Mouse (Mus musculus) lung, postnatal 25 days (tissue): ENCODE data around the gene Gm10490.
A peak's percentile ranks its signal among the peaks of the same experiment; 100 is the strongest.

Experiments used
- DNase-seq: peaks from one replicate; pipeline ENCODE4 v3.0.0; 2022; ENCODE audit warnings: low spot score

Gm10490 gene

GRCm38 (mm10) chrX:7927116-7927515 lies 17.8 kb downstream of the Gm10490 start:
- DNase-seq, result no peak

- DNase-seq, result no peak
Measured at GRCm38 (mm10) chrX:7928270-7928790, 19.0 kb downstream of the Gm10490 start, which contains the start of gene Eras. Eras (minus strand) TSS chrX:7928607.

- DNase-seq, result no peak
Measured at GRCm38 (mm10) chrX:7936874-7937273, 27.5 kb downstream of the Gm10490 start.

GRCm38 (mm10) chrX:7937667-7938066 lies 28.3 kb downstream of the Gm10490 start:
- no peak for DNase-seq

GRCm38 (mm10) chrX:7945618-7946017 lies 36.3 kb downstream of the Gm10490 start:
- no peak for DNase-seq

- no peak for DNase-seq
Measured at GRCm38 (mm10) chrX:7947108-7947899, 38.0 kb downstream of the Gm10490 start, which contains the start of gene Hdac6. Hdac6 (minus strand) TSS chrX:7947889.

- DNase-seq, result peak; percentile 96
Measured at GRCm38 (mm10) chrX:7947900-7948492, 38.7 kb downstream of the Gm10490 start.

- DNase-seq, result no peak
Measured at GRCm38 (mm10) chrX:7950091-7950490, 40.7 kb downstream of the Gm10490 start.

- no peak for DNase-seq
Measured at GRCm38 (mm10) chrX:7958868-7959267, 49.5 kb downstream of the Gm10490 start.
